Mouse (Mus musculus) heart, postnatal 0 days (tissue): ENCODE data around the gene Ccdc103.

Source experiments
- CTCF ChIP-seq: IDR thresholded peaks from 2 replicates; pipeline ENCODE4 v1.5.1; 2016; ENCODE audit warnings: antibody characterized with exemption, control low read depth, low read depth
- EP300 ChIP-seq: IDR thresholded peaks from 2 replicates; pipeline ENCODE4 v1.6.1; 2016; ENCODE audit warnings: antibody characterized with exemption, low read depth

- TF ChIP-seq CTCF (no peak), EP300 (no peak)
These were observed 34.4 kb downstream of the Ccdc103 start for GRCm38 (mm10) chr11:102915380-102915779.
